Mouse (Mus musculus): Measurements from ENCODE around the gene Spata3. TPM values are rescaled to one million over a fixed set of nuclear protein-coding genes. Genes with fewer than 3 reads are reported as not detected.

The Spata3 gene
- polyA plus RNA-seq, 1 experiment from 2014 or later: 0.35 TPM

- Histone ChIP-seq H3K9ac (no peak overlapping the region), H3K27ac (no peak overlapping the region), H3K4me3 (no peak overlapping the region), H3K4me1 (replicated peaks) (peaks cover 17% of the 10 kb centered on the region), H3K4me2 (no peak overlapping the region), H3K36me3 (0 out of 2 replicates have a peak, but pooled peaks cover 4% of the 10 kb centered on the region), H3K27me3 (no peaks in the 10 kb centered on the region), H3K9me3 (no peaks in the 10 kb centered on the region)
- WGBS: 90% methylated on average over 6 of the region's 6 CpGs
- ATAC-seq (ENCODE audit: low FRiP score): no peak
Measured at GRCm38 (mm10) chr1:86062523-86062922, 45.9 kb downstream of the Spata3 start.

GRCm38 (mm10) chr1:86064271-86064991, 47.8 kb downstream of the Spata3 start, which contains the start of gene Psmd1:
Gene Psmd1 (plus strand): TSS chr1:86064387.
- Histone ChIP-seq H3K9me3 (no peaks in the 10 kb centered on the region), H3K27ac (peak within 1 kb of the TSS; percentile 89), H3K36me3 (0 out of 2 replicates have a peak, but pooled peaks cover 4% of the 10 kb centered on the region), H3K4me2 (peak within 1 kb of the TSS; percentile 87), H3K27me3 (no peaks in the 10 kb centered on the region), H3K4me3 (peak within 1 kb of the TSS; percentile 99), H3K4me1 (replicated peaks) (peaks cover 13% of the 10 kb centered on the region), H3K9ac (peak within 1 kb of the TSS; percentile 99)
- under 1% methylated on average over 47 of the region's 47 CpGs for WGBS
- peak; percentile 95 for ATAC-seq (ENCODE audit: low FRiP score)

- no peak overlapping the region for H3K27ac ChIP-seq
- no peaks in the 10 kb centered on the region for H3K27me3 ChIP-seq
- no peak overlapping the region for H3K9ac ChIP-seq
- H3K9me3 ChIP-seq: no peaks in the 10 kb centered on the region
- H3K4me2 ChIP-seq: no peak overlapping the region
- WGBS: 96% methylated on average over 2 of the region's 2 CpGs
- peaks cover 78% of the 10 kb centered on the region for H3K36me3 ChIP-seq
- H3K4me3 ChIP-seq: no peak overlapping the region
- no peak for ATAC-seq (ENCODE audit: low FRiP score)
- no peaks in the 10 kb centered on the region for H3K4me1 ChIP-seq (replicated peaks)
Measured at GRCm38 (mm10) chr1:86076565-86076964, 59.9 kb downstream of the Spata3 start.

Other genes starting within 250 kb of the Spata3 start
- gene A630001G21Rik, start 238.2 kb upstream of the Spata3 start, polyA plus RNA-seq (2015; fragmentation: Nextera tagmentation; extraction: Ambion mirVana): 0.65 and 0.66 TPM in 2 replicates
- gene Cab39, start 223.4 kb upstream of the Spata3 start, polyA plus RNA-seq (2015; fragmentation: Nextera tagmentation; extraction: Ambion mirVana): 49.6 and 52.8 TPM in 2 replicates
- gene Itm2c, start 122.5 kb upstream of the Spata3 start, polyA plus RNA-seq (2015; fragmentation: Nextera tagmentation; extraction: Ambion mirVana): 166 and 167 TPM in 2 replicates
- gene 4933407L21Rik, start 88.3 kb upstream of the Spata3 start, polyA plus RNA-seq (2015; fragmentation: Nextera tagmentation; extraction: Ambion mirVana): 3.5 and 3.6 TPM in 2 replicates
- 0.04 and 0.17 TPM in 2 replicates for gene Gpr55, start 55.8 kb upstream of the Spata3 start, polyA plus RNA-seq (2015; fragmentation: Nextera tagmentation; extraction: Ambion mirVana)
- gene 2810459M11Rik, start 29.0 kb downstream of the Spata3 start, polyA plus RNA-seq (2015; fragmentation: Nextera tagmentation; extraction: Ambion mirVana): 2.0 and 3.9 TPM in 2 replicates
- gene Psmd1, start 47.6 kb downstream of the Spata3 start, polyA plus RNA-seq (2015; fragmentation: Nextera tagmentation; extraction: Ambion mirVana): 184 and 194 TPM in 2 replicates
- gene Htr2b, start 95.2 kb downstream of the Spata3 start, polyA plus RNA-seq (2015; fragmentation: Nextera tagmentation; extraction: Ambion mirVana): 0.32 and 0.44 TPM in 2 replicates
- 0.48 and 0.60 TPM in 2 replicates for gene Gm21972, start 116.8 kb downstream of the Spata3 start, polyA plus RNA-seq (2015; fragmentation: Nextera tagmentation; extraction: Ambion mirVana)
- 31.9 and 34.7 TPM in 2 replicates for gene Armc9, start 138.0 kb downstream of the Spata3 start, polyA plus RNA-seq (2015; fragmentation: Nextera tagmentation; extraction: Ambion mirVana)

Measured in hindbrain, embryonic 13.5 days (tissue).